ENCODE assay signal across 8 mouse cellular contexts in genomic region chr6:140714905-140715365, GRCm38 (mm10). TPM values are rescaled to one million over a fixed set of nuclear protein-coding genes. Genes with fewer than 3 reads are reported as not detected.
DNase-seq lines count a peak whose midpoint lies in the region; ATAC-seq lines count a peak whose summit lies in the region.

No protein-coding gene starts in this region.

- peak; percentile 55 for DNase-seq in 3134 (ENCODE audit: extremely low read depth, insufficient read length, low spot score)
- DNase-seq in adrenal gland, adult 18-20 months (ENCODE audit: low spot score in 2 of 2): peak; percentile 65 to 70
- peak; percentile 90 for DNase-seq in embryo, embryonic 10.5 days (ENCODE audit: low spot score)
- DNase-seq in heart, adult 8-10 months (ENCODE audit: low spot score): peak; percentile 64
- peak; percentile 72 for DNase-seq in kidney, adult 9 months
- DNase-seq in naive thymus-derived CD4-positive, alpha-beta T cell, adult 2 months (ENCODE audit: low read depth): peak; percentile 89
- peak; percentile 47 to 84 for DNase-seq in spleen, postnatal 4 days (ENCODE audit: low spot score in 2 of 2)

- H3K4me3 ChIP-seq in limb, embryonic 13.5 days: no peak overlapping the region

- H3K9ac ChIP-seq in limb, embryonic 13.5 days: no peak overlapping the region

- H3K36me3 ChIP-seq in limb, embryonic 13.5 days: no peaks in the 10 kb centered on the region

- no peak overlapping the region for H3K27ac ChIP-seq in limb, embryonic 13.5 days

- 0 out of 2 replicates have a peak, but pooled peaks cover 2% of the 10 kb centered on the region for H3K4me1 ChIP-seq in limb, embryonic 13.5 days

- peaks cover 14% of the 10 kb centered on the region for H3K27me3 ChIP-seq in limb, embryonic 13.5 days

- H3K4me2 ChIP-seq in limb, embryonic 13.5 days (replicated peaks): peak overlapping the region; percentile 28; the same call in 1 of the 2 replicates

- peaks cover 6% of the 10 kb centered on the region; the same call in 1 of the 2 replicates for H3K9me3 ChIP-seq in limb, embryonic 13.5 days

- ATAC-seq in limb, embryonic 13.5 days (ENCODE audit: low FRiP score, low read depth): peak; percentile 62

- WGBS in limb, embryonic 13.5 days: 25% methylated on average over 10 of the region's 10 CpGs

RNA-seq across cellular contexts. Expression of gene Gm11077, which starts 14.1 kb away (rescaled TPM):
- not detected for total RNA-seq in adrenal gland, adult 18-20 months (2021)
- not detected for total RNA-seq in heart, adult 8-10 months (2022)
- not detected in 2 replicates for polyA plus RNA-seq in limb, embryonic 13.5 days (2015; fragmentation: Nextera tagmentation; extraction: Ambion mirVana)
